Comparison of ENCODE assay signal across 9 mouse cellular contexts in the genomic region with DNA sequence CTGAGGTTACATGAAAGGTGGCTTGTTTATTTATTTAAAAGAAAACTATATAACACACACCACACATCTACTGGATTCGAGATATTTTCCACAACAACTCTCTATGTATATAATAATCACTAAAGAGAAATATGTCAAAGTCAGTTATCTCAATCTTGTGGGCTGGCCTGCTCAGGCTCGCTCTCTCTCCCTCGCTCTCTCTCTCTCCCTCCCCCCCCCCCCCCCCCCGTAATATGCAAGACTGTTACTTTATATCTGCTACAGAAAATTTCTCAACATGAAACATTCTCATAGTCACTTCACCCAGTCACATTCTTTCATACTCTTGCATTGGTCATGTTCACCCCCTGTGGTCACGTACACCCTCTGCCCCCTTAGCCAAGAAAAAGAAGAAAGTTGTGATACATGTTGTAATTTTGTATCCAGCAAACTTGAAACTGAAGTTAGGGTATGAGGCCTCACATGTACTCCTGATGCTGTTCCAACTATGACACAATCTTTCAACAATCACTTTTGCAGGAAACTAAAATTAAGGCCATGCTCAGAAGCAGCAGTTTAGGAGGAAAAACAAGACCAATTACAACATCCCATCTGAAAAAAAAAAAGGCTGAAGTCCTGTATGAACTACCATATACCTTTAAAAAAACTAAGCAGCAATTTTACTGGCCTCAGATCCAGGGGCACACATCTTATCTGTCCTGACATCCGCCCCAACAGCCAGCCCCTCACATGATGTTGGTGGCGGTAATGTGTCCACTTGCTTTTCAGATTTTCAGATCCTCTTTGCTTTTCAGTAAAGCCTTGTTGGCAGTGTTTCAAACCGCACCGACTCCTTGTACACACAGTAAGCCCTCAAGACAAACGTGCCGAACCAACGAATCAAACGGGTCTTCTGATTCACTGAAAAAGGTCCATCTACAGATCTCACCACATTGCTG. TPM values are rescaled to one million over a fixed set of nuclear protein-coding genes. Genes with fewer than 3 reads are reported as not detected.
DNase-seq lines count a peak whose midpoint lies in the region; ATAC-seq and TF ChIP-seq lines count a peak whose summit lies in the region.
"Had no signal": no experiment of that assay in that cellular context is flagged by ENCODE, and none has a peak within 500 bp of the region (broad histone marks: within the 10 kb centered on the region; RNA-seq: fewer than 3 reads in every experiment).

No protein-coding gene starts in this region.

- peak overlapping the region; percentile 26; the same call in 1 of the 2 replicates for H3K9ac ChIP-seq in liver, adult 2 months (ENCODE audit: low read depth, low read length)
- no peak overlapping the region for H3K9ac ChIP-seq in intestine, embryonic 16.5 days (ENCODE audit: low read depth, low read length)
- H3K9ac ChIP-seq: stomach, embryonic 15.5 days had no signal

- peaks cover 29% of the 10 kb centered on the region; the same call in 1 of the 2 replicates for H3K79me2 ChIP-seq in liver, adult 2 months (ENCODE audit: control insufficient read depth, insufficient read depth, low read length)

- DNase-seq in liver, adult 2 months (ENCODE audit: extremely low read depth, low read depth, low spot score) = peak; percentile 76
- no peak for DNase-seq in liver
- peak; percentile 59 for DNase-seq in brain, embryonic 14.5 days (ENCODE audit: low read depth)
- peak; percentile 58 for DNase-seq in skeletal muscle tissue, adult 2 months (ENCODE audit: low read depth, low spot score)
- DNase-seq in cerebellum, adult 9-11 months = no peak
- DNase-seq: adrenal gland, adult 2 months had no signal

- no peak for TF ChIP-seq POLR2A in liver, adult 2 months (IDR thresholded peaks at IDR 0.05; ENCODE audit: extremely low read depth, insufficient read depth, low read length)
- TF ChIP-seq POLR2A in brain, embryonic 14.5 days (IDR thresholded peaks at IDR 0.05; ENCODE audit: borderline replicate concordance, extremely low read depth, insufficient read depth, insufficient read length, poor library complexity, severe bottlenecking) = no peak

- H3K27ac ChIP-seq in liver, adult 2 months (replicated peaks; ENCODE audit: insufficient read depth, low read depth, low read length) = peak overlapping the region; percentile 38; the same call in 1 of the 2 replicates
- H3K27ac ChIP-seq in intestine, embryonic 16.5 days (ENCODE audit: low read length) = no peak overlapping the region
- H3K27ac ChIP-seq: stomach, embryonic 15.5 days had no signal

- TF ChIP-seq CTCF in liver, adult 2 months (IDR thresholded peaks at IDR 0.05; ENCODE audit: low read depth, low read length) = no peak
- TF ChIP-seq CTCF in brain, embryonic 14.5 days (IDR thresholded peaks at IDR 0.05; ENCODE audit: borderline replicate concordance, extremely low read depth, insufficient read depth, insufficient read length) = no peak

- WGBS in liver, adult 2 months = 39% methylated on average over 13 of the region's 13 CpGs
- 73% methylated on average over 12 of the region's 13 CpGs for WGBS in intestine, embryonic 16.5 days

- no peaks in the 10 kb centered on the region for H3K27me3 ChIP-seq in liver, adult 2 months (ENCODE audit: control insufficient read depth, insufficient read depth, low read length)
- no peaks in the 10 kb centered on the region for H3K27me3 ChIP-seq in intestine, embryonic 16.5 days (replicated peaks; ENCODE audit: control insufficient read depth, insufficient read depth, low read length)
- H3K27me3 ChIP-seq: stomach, embryonic 15.5 days had no signal

- no peak overlapping the region for H3K4me3 ChIP-seq in liver, adult 2 months (ENCODE audit: insufficient read depth, low read depth, low read length)
- H3K4me3 ChIP-seq in intestine, embryonic 16.5 days (ENCODE audit: low read length) = no peak overlapping the region
- H3K4me3 ChIP-seq: stomach, embryonic 15.5 days had no signal

- peaks cover 12% of the 10 kb centered on the region for H3K4me1 ChIP-seq in liver, adult 2 months (ENCODE audit: control insufficient read depth, insufficient read depth, low read length)
- H3K4me1 ChIP-seq in intestine, embryonic 16.5 days (ENCODE audit: control insufficient read depth, insufficient read depth, low read length) = peaks cover 9% of the 10 kb centered on the region; the same call in 1 of the 2 replicates

- H3K9me3 ChIP-seq in intestine, embryonic 16.5 days (ENCODE audit: control insufficient read depth, low read length) = no peaks in the 10 kb centered on the region
- H3K9me3 ChIP-seq: stomach, embryonic 15.5 days had no signal

- peak; percentile 7 to 27 for ATAC-seq in hematopoietic stem cell, adult 5-6 weeks (replicated peaks in 1 of 2; ENCODE audit: insufficient read depth in 1 of 2, low FRiP score in 2 of 2, low TSS enrichment in 1 of 2, low read depth in 1 of 2, poor library complexity in 2 of 2, severe bottlenecking in 2 of 2)
- no peak for ATAC-seq in intestine, embryonic 16.5 days

- no peak overlapping the region for H3K4me2 ChIP-seq in intestine, embryonic 16.5 days (ENCODE audit: low read depth, low read length)
- H3K4me2 ChIP-seq: stomach, embryonic 15.5 days had no signal

- H3K36me3 ChIP-seq in liver, adult 2 months (ENCODE audit: control insufficient read depth, insufficient read depth, low read length) = no peaks in the 10 kb centered on the region
- H3K36me3 ChIP-seq in intestine, embryonic 16.5 days (ENCODE audit: control insufficient read depth, insufficient read depth, low read length) = no peaks in the 10 kb centered on the region
- H3K36me3 ChIP-seq: stomach, embryonic 15.5 days had no signal

RNA-seq across cellular contexts. Expression of a gene that starts 52.6 kb away (rescaled TPM):
- total RNA-seq in liver, adult 2 months (2014; rRNA removed) = 15.3 and 21.1 TPM in 2 replicates
- polyA plus RNA-seq in liver, adult 2 months (2012; rRNA removed) = 3.1 and 4.2 TPM in 2 replicates
- 17.8 and 24.0 TPM in 2 replicates for polyA plus RNA-seq in brain, embryonic 14.5 days (2012; rRNA removed)
- 18.5 and 20.2 TPM in 2 replicates for total RNA-seq in hematopoietic stem cell, adult 5-6 weeks (2017)
- polyA plus RNA-seq in intestine, embryonic 16.5 days (2015; fragmentation: Nextera tagmentation; extraction: Ambion mirVana) = 2.2 and 3.0 TPM in 2 replicates

Comparison
In these comparisons a context has a peak if more than half of its experiments do, and no peak if none do; other contexts are left out.
1. DNase-seq: peak in liver, adult 2 months (single experiment), brain, embryonic 14.5 days (single experiment) and skeletal muscle tissue, adult 2 months (single experiment); none in liver (single experiment) and cerebellum, adult 9-11 months (single experiment).